Mouse (Mus musculus): ENCODE data around the gene Hivep3. TPM values are rescaled to one million over a fixed set of nuclear protein-coding genes. Genes with fewer than 3 reads are reported as not detected.

The Hivep3 gene
- polyA plus RNA-seq, 1 experiment from 2014 or later: 13.8 TPM

- DNase-seq (ENCODE audit: low spot score) (no peak), ATAC-seq (no peak)
- no peak overlapping the region for H3K9ac ChIP-seq (ENCODE audit: low read length)
- H3K4me2 ChIP-seq (ENCODE audit: low read length): no peak overlapping the region
- H3K27ac ChIP-seq (ENCODE audit: low read depth, low read length): no peak overlapping the region
- no peaks in the 10 kb centered on the region for H3K27me3 ChIP-seq (replicated peaks; ENCODE audit: control insufficient read depth, insufficient read depth, low read length)
- no peaks in the 10 kb centered on the region for H3K9me3 ChIP-seq (replicated peaks; ENCODE audit: control insufficient read depth, low read length)
- no peaks in the 10 kb centered on the region for H3K36me3 ChIP-seq (ENCODE audit: control insufficient read depth, insufficient read depth, low read length)
- H3K4me3 ChIP-seq (ENCODE audit: low read depth, low read length): no peak overlapping the region
- H3K4me1 ChIP-seq (ENCODE audit: control insufficient read depth, insufficient read depth, low read length): peaks cover 13% of the 10 kb centered on the region
These were observed 447.0 kb downstream of the Hivep3 start for GRCm38 (mm10) chr4:120180535-120180934.

- H3K27me3 ChIP-seq (replicated peaks; ENCODE audit: control insufficient read depth, insufficient read depth, low read length): no peaks in the 10 kb centered on the region
- H3K9me3 ChIP-seq (replicated peaks; ENCODE audit: control insufficient read depth, low read length): no peaks in the 10 kb centered on the region
- peaks cover 26% of the 10 kb centered on the region for H3K4me1 ChIP-seq (ENCODE audit: control insufficient read depth, insufficient read depth, low read length)
- H3K36me3 ChIP-seq (ENCODE audit: control insufficient read depth, insufficient read depth, low read length): no peaks in the 10 kb centered on the region
- H3K4me3 ChIP-seq (ENCODE audit: low read depth, low read length): no peak overlapping the region
- H3K9ac ChIP-seq (ENCODE audit: low read length): no peak overlapping the region
- H3K4me2 ChIP-seq (ENCODE audit: low read length): no peak overlapping the region
- ATAC-seq: no peak
- 9% methylated on average over 5 of the region's 5 CpGs for WGBS
- H3K27ac ChIP-seq (ENCODE audit: low read depth, low read length): no peak overlapping the region
- DNase-seq (ENCODE audit: low spot score): peak; percentile 48
These were observed 450.9 kb downstream of the Hivep3 start for GRCm38 (mm10) chr4:120184374-120184991.

DNA sequence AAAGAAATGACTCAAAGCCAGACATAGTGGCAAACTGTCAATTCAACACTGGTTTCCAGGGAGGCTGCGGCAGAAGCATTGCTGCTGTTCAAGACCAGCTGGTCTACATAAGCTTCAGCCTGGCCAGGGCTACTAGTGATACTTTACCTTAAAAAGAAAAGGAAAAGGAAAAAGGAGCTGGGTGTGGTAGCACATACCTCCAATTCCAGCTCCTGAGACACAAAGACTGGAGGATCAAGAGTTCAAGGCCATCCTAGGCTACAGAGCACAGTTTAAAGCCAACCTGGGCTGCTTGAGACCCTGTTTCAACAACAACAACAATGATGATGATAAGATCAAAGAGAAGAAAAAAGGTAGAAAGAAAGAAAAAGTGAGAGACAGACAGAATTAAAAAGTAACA, 452.9 kb downstream of the Hivep3 start:
- DNase-seq (ENCODE audit: low spot score): no peak
- Histone ChIP-seq H3K4me3 (ENCODE audit: low read depth, low read length) (no peak overlapping the region), H3K27ac (ENCODE audit: low read depth, low read length) (no peak overlapping the region), H3K9me3 (replicated peaks; ENCODE audit: control insufficient read depth, low read length) (no peaks in the 10 kb centered on the region), H3K27me3 (replicated peaks; ENCODE audit: control insufficient read depth, insufficient read depth, low read length) (no peaks in the 10 kb centered on the region), H3K36me3 (ENCODE audit: control insufficient read depth, insufficient read depth, low read length) (no peaks in the 10 kb centered on the region), H3K4me2 (ENCODE audit: low read length) (no peak overlapping the region), H3K9ac (ENCODE audit: low read length) (no peak overlapping the region), H3K4me1 (ENCODE audit: control insufficient read depth, insufficient read depth, low read length) (peaks cover 34% of the 10 kb centered on the region)
- ATAC-seq: no peak
- 82% methylated on average over 1 of the region's 1 CpGs for whole genome bisulfite sequencing

DNA sequence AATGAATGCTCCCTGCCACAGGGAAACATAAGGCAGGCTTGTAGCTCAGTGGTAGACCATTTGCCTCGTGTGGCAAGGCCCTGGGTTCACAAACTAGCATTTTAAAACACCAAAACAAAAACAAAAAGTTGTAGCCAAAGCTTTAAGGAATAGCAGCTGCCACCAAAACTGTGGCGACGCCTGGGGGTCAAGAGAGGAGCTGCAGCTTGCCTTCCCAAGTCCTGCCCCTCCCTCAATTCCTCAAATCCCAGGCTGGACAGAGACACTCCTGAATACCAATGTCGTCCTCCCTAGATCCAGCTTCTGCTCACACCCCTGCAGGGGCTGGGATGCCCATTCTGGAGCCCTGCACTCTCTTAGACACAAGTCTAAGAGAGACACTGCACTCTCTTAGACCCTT, 453.4 kb downstream of the Hivep3 start:
- H3K9me3 ChIP-seq (replicated peaks; ENCODE audit: control insufficient read depth, low read length): no peaks in the 10 kb centered on the region
- WGBS: 6% methylated on average over 4 of the region's 4 CpGs
- H3K4me1 ChIP-seq (ENCODE audit: control insufficient read depth, insufficient read depth, low read length): peaks cover 34% of the 10 kb centered on the region
- H3K27me3 ChIP-seq (replicated peaks; ENCODE audit: control insufficient read depth, insufficient read depth, low read length): no peaks in the 10 kb centered on the region
- no peak overlapping the region for H3K9ac ChIP-seq (ENCODE audit: low read length)
- H3K4me3 ChIP-seq (ENCODE audit: low read depth, low read length): no peak overlapping the region
- no peak overlapping the region for H3K27ac ChIP-seq (ENCODE audit: low read depth, low read length)
- no peak for DNase-seq (ENCODE audit: low spot score)
- no peak for ATAC-seq
- H3K36me3 ChIP-seq (ENCODE audit: control insufficient read depth, insufficient read depth, low read length): no peaks in the 10 kb centered on the region
- H3K4me2 ChIP-seq (ENCODE audit: low read length): no peak overlapping the region

Other genes starting within 250 kb of the Hivep3 start
- gene Rimkla, start 241.2 kb upstream of the Hivep3 start, polyA plus RNA-seq (2014; fragmentation: Nextera tagmentation; extraction: Ambion mirVana): 17.7 and 22.3 TPM in 2 replicates
- 19.8 and 25.0 TPM in 2 replicates for gene Foxj3, start 196.8 kb upstream of the Hivep3 start, polyA plus RNA-seq (2014; fragmentation: Nextera tagmentation; extraction: Ambion mirVana)
- gene Frg2f1, start 194.3 kb upstream of the Hivep3 start, polyA plus RNA-seq (2014; fragmentation: Nextera tagmentation; extraction: Ambion mirVana): 4.2 and 6.5 TPM in 2 replicates
- not detected in 2 replicates for gene Guca2a, start 96.1 kb upstream of the Hivep3 start, polyA plus RNA-seq (2014; fragmentation: Nextera tagmentation; extraction: Ambion mirVana)
- gene Guca2b, start 74.8 kb upstream of the Hivep3 start, polyA plus RNA-seq (2014; fragmentation: Nextera tagmentation; extraction: Ambion mirVana): not detected in 2 replicates

All from forebrain, embryonic 14.5 days (tissue).